Mouse (Mus musculus) adrenal gland (tissue): ENCODE measurements around the gene Rtn2.

Source experiments
- intact Hi-C: fragments of 180-260 bp; cut with DNase I; formaldehyde crosslinking; loops from one replicate; pipeline ENCODE4 v1.15.1; 2025

Gene Rtn2

DNA sequence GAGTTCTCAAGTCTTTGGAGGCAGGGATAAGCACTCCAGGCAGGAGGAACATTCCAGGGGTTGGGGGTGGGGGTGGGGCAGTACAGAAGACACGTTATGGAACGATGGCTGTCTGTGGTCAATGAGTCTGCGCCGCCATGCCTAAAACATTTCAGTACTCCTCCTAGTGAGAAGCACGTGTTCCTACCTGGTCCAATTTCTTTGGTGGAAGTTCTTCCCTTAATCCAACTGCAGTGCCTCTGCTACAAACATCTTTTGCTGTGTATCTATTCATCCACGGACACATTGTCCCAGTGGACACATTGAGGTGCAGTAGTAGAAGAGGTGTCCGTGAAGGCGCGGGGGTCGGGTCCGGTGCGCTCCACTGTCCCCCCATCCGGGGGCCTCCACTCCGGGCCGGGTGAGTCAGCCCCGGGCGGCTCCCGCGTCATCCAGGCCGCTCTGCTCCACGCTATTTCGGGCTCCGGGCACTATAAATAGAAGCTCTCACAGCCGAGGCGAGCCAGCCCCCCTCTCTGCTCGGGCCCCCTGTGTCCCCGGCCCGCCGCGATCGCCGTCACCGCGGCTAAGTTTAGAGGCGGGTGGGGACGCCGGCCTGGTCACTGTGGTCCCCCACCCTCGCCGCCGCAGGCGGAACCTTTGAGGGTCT is 59.5 kb downstream of the Rtn2 start:
- intact Hi-C loops, result loop anchor here (1.0 to 10.0 kb wide), 2 partner anchors 42 to 107 kb away; no protein-coding TSS in a partner anchor

- intact Hi-C loops, result loop anchor here (1.0 to 10.0 kb wide), 2 partner anchors 42 to 108 kb away; no protein-coding TSS in a partner anchor
Observed at GRCm38 (mm10) chr7:19342481-19343027, 60.1 kb downstream of the Rtn2 start.

GRCm38 (mm10) chr7:19343210-19343808 is 60.9 kb downstream of the Rtn2 start:
- intact Hi-C loops, result loop anchor here (10.0 kb wide), 1 partner anchor 109 kb away; no protein-coding TSS in a partner anchor

GRCm38 (mm10) chr7:19344237-19344847 is 61.9 kb downstream of the Rtn2 start, which contains the start of gene Ercc1:
Gene Ercc1, plus strand, starts transcription at chr7:19344778.
- intact Hi-C loops, result loop anchor here (10.0 kb wide), 1 partner anchor 110 kb away; no protein-coding TSS in a partner anchor

DNA sequence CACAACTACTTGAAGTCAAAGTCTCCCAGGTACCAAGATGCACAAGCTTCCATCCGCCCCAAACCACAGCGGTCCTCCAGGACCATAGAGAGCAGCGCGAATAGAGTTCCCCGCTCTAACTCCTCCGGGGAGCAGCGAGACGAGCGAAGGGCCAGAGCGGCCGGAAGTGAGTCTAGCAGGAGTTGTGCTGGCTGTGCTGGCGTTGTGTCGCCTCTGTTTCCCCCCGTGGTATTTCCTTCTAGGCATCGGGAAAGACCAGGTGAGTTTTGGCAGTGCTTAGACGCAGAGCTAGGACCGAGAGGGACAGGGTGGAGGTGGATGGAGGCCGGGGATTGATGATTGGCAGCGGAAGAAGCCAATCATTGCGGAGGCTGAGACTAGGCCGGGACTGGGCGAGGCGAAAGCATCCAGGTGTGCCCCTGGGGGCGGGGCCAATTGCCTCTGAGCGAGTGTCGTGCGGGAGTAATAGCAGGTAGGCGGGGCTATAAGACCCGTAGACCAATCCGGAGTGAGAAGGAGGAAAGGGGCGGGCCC is 62.6 kb downstream of the Rtn2 start:
- intact Hi-C loops, result loop anchor here (10.0 kb wide), 1 partner anchor 110 kb away; no protein-coding TSS in a partner anchor
